In the genomic region with DNA sequence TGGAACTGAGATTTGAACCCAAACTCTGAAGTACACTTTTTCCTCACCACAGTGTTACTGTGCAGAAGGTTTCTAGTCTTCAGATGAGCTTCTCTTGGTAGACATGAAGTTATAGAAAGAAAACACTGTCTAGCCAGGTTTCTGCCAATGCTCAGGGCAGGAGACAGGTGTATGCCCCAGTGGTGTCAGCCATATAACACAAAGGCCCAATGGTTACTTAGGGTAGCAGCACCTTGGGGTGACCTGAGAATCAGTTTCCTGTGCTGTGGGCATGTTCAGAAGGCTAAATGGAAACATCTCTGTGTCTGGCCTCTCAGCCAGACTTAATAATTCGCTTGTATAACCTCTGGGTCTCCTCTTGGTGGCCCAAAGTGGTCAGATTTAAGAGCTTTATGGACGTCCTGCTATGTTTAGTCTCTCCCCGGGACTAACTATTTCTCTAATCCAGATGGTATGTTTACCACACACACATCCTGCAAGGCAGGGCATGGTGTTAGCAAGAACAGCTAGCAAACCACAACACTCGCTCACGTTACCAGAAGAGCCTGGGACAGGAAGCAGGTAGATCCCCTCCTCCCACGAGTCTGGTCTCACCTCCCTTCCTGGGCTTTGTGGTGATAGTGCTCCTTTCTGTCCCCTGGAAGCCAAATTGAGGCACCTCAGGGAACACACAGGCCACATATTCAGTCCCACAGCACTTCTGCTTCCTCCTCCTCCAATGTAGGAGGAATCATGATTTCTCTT, we compare ENCODE assay signal across 22 mouse cellular contexts. TPM values are rescaled to one million over a fixed set of nuclear protein-coding genes. Genes with fewer than 3 reads are reported as not detected.
DNase-seq lines count a peak whose midpoint lies in the region; ATAC-seq and TF ChIP-seq lines count a peak whose summit lies in the region.
"Had no signal": no experiment of that assay in that cellular context is flagged by ENCODE, and none has a peak within 500 bp of the region (broad histone marks: within the 10 kb centered on the region; RNA-seq: fewer than 3 reads in every experiment).

No protein-coding gene starts in this region.

- no peak overlapping the region for H3K4me2 ChIP-seq in heart, postnatal 0 days (ENCODE audit: low read depth, low read length)
- no peak overlapping the region for H3K4me2 ChIP-seq in heart, embryonic 12.5 days
- H3K4me2 ChIP-seq: heart, embryonic 15.5 days; liver, embryonic 13.5 days; midbrain, embryonic 11.5 days; neural tube, embryonic 13.5 days had no signal

- no peaks in the 10 kb centered on the region for H3K9me3 ChIP-seq in heart, postnatal 0 days (replicated peaks; ENCODE audit: control insufficient read depth, low read length)
- no peaks in the 10 kb centered on the region for H3K9me3 ChIP-seq in heart, embryonic 12.5 days (replicated peaks)
- H3K9me3 ChIP-seq: embryonic facial prominence, embryonic 10.5 days; forebrain, embryonic 10.5 days; heart, embryonic 15.5 days; liver, embryonic 13.5 days; neural tube, embryonic 13.5 days had no signal

- TF ChIP-seq CTCF in heart, postnatal 0 days (IDR thresholded peaks at IDR 0.05; ENCODE audit: low read depth) = no peak
- no peak for TF ChIP-seq CTCF in thymus, adult 2 months (IDR thresholded peaks at IDR 0.05; ENCODE audit: borderline replicate concordance, control insufficient read depth, extremely low read depth, insufficient read depth, low read length, poor library complexity)

- H3K36me3 ChIP-seq in heart, postnatal 0 days (replicated peaks; ENCODE audit: control insufficient read depth, insufficient read depth, low read length) = no peaks in the 10 kb centered on the region
- no peaks in the 10 kb centered on the region for H3K36me3 ChIP-seq in heart, embryonic 12.5 days
- no peaks in the 10 kb centered on the region for H3K36me3 ChIP-seq in thymus, adult 2 months (ENCODE audit: control insufficient read depth, insufficient read depth, low read length)
- H3K36me3 ChIP-seq: embryonic facial prominence, embryonic 10.5 days; forebrain, embryonic 10.5 days; heart, embryonic 15.5 days; liver, embryonic 13.5 days; neural tube, embryonic 13.5 days had no signal

- no peak overlapping the region for H3K9ac ChIP-seq in heart, postnatal 0 days (replicated peaks; ENCODE audit: low read depth, low read length)
- no peak overlapping the region for H3K9ac ChIP-seq in heart, embryonic 12.5 days
- H3K9ac ChIP-seq: heart, embryonic 15.5 days; liver, embryonic 13.5 days; neural tube, embryonic 13.5 days had no signal

- H3K27ac ChIP-seq in heart, postnatal 0 days (ENCODE audit: low read depth) = peak overlapping the region; percentile 47; the same call in 1 of the 2 replicates
- no peak overlapping the region for H3K27ac ChIP-seq in heart, embryonic 12.5 days (ENCODE audit: poor library complexity, severe bottlenecking)
- peak overlapping the region; percentile 93 for H3K27ac ChIP-seq in thymus, adult 2 months (ENCODE audit: control insufficient read depth, insufficient read depth, low read length)
- H3K27ac ChIP-seq: embryonic facial prominence, embryonic 10.5 days; forebrain, embryonic 10.5 days; heart, embryonic 15.5 days; left cerebral cortex, adult 2 months; liver, embryonic 13.5 days; neural tube, embryonic 13.5 days had no signal

- TF ChIP-seq POLR2A in thymus, adult 2 months (IDR thresholded peaks at IDR 0.05; ENCODE audit: control insufficient read depth, extremely low read depth, insufficient read depth, low read length, poor library complexity) = no peak

- TF ChIP-seq EP300 in heart, postnatal 0 days (IDR thresholded peaks at IDR 0.05; ENCODE audit: low read depth) = no peak

- no peak for ATAC-seq in heart, postnatal 0 days (ENCODE audit: insufficient read depth, low read depth)
- no peak for ATAC-seq in heart, embryonic 12.5 days (ENCODE audit: insufficient number of reproducible peaks, low FRiP score)
- no peak for ATAC-seq in cerebellum, adult (ENCODE audit: insufficient number of reproducible peaks, low FRiP score, low TSS enrichment)
- ATAC-seq: intestine, embryonic 16.5 days; Patski had no signal

- 73% methylated on average over 6 of the region's 6 CpGs for WGBS in heart, postnatal 0 days
- 73% methylated on average over 6 of the region's 6 CpGs for WGBS in heart, embryonic 12.5 days
- WGBS in thymus, adult 2 months = 4% methylated on average over 6 of the region's 6 CpGs

- H3K4me3 ChIP-seq in heart, postnatal 0 days (ENCODE audit: low read depth, low read length) = no peak overlapping the region
- no peak overlapping the region for H3K4me3 ChIP-seq in heart, embryonic 12.5 days
- H3K4me3 ChIP-seq in thymus, adult 2 months (ENCODE audit: control insufficient read depth, insufficient read depth, low read length) = no peak overlapping the region
- H3K4me3 ChIP-seq: embryonic facial prominence, embryonic 10.5 days; forebrain, embryonic 10.5 days; heart, embryonic 15.5 days; left cerebral cortex, adult 2 months; liver, embryonic 13.5 days; neural tube, embryonic 13.5 days had no signal

- no peaks in the 10 kb centered on the region for H3K27me3 ChIP-seq in heart, postnatal 0 days (ENCODE audit: control insufficient read depth, insufficient read depth, low read length)
- no peaks in the 10 kb centered on the region for H3K27me3 ChIP-seq in heart, embryonic 12.5 days (replicated peaks)
- no peaks in the 10 kb centered on the region for H3K27me3 ChIP-seq in thymus, adult 2 months (ENCODE audit: control insufficient read depth, insufficient read depth, low read length)
- H3K27me3 ChIP-seq: heart, embryonic 15.5 days; liver, embryonic 13.5 days; neural tube, embryonic 13.5 days; Patski had no signal

- no peaks in the 10 kb centered on the region for H3K4me1 ChIP-seq in heart, postnatal 0 days (ENCODE audit: control insufficient read depth, insufficient read depth)
- no peaks in the 10 kb centered on the region for H3K4me1 ChIP-seq in heart, embryonic 12.5 days (replicated peaks)
- peaks cover 28% of the 10 kb centered on the region for H3K4me1 ChIP-seq in thymus, adult 2 months (replicated peaks; ENCODE audit: control insufficient read depth, insufficient read depth, low read length)
- H3K4me1 ChIP-seq: embryonic facial prominence, embryonic 10.5 days; forebrain, embryonic 10.5 days; heart, embryonic 15.5 days; liver, embryonic 13.5 days had no signal

- no peak for DNase-seq in heart, postnatal 0 days (ENCODE audit: low spot score)
- peak; percentile 78 to 83 for DNase-seq in CD8-positive naive resting alpha-beta T cell, adult 2 months (ENCODE audit: low read depth in 2 of 2, low spot score in 2 of 2)
- peak; percentile 10 to 29 for DNase-seq in lung, postnatal 4 days
- peak; percentile 86 for DNase-seq in thymus, adult 2 months
- DNase-seq in frontal cortex, postnatal 14 days (ENCODE audit: low spot score in 2 of 2) = no peak
- DNase-seq in left cerebral cortex, adult 9 months (ENCODE audit: low spot score in 2 of 2) = no peak
- DNase-seq: adrenal gland, postnatal 14 days; cerebellum, adult 2 months; gastrocnemius, postnatal 10 days; kidney, postnatal 4 days; liver, embryonic 13.5 days; right cerebral cortex, postnatal 14 days had no signal

RNA-seq across cellular contexts. Expression of a gene that starts 7.6 kb away (rescaled TPM):
- 13.4 and 31.1 TPM in 2 replicates for total RNA-seq in heart, postnatal 0 days (2014; rRNA removed; ENCODE audit: low replicate concordance)
- 7.7 and 8.6 TPM in 2 replicates for polyA plus RNA-seq in heart, postnatal 0 days (2015; fragmentation: Nextera tagmentation; extraction: Ambion mirVana)
- polyA plus RNA-seq in heart, embryonic 12.5 days (2016; fragmentation: Nextera tagmentation; extraction: Ambion mirVana) = 13.0 and 14.9 TPM in 2 replicates
- 206 and 226 TPM in 2 replicates for polyA plus RNA-seq in thymus, adult 2 months (2012; rRNA removed)

RNA-seq across cellular contexts. Expression of a gene that starts 28.6 kb away (rescaled TPM):
- not detected in 2 replicates for total RNA-seq in heart, postnatal 0 days (2014; rRNA removed; ENCODE audit: low replicate concordance)
- 2.2 and 3.0 TPM in 2 replicates for polyA plus RNA-seq in heart, postnatal 0 days (2015; fragmentation: Nextera tagmentation; extraction: Ambion mirVana)
- polyA plus RNA-seq in heart, embryonic 12.5 days (2016; fragmentation: Nextera tagmentation; extraction: Ambion mirVana) = 3.2 and 3.8 TPM in 2 replicates
- 5.0 and 7.8 TPM in 2 replicates for polyA plus RNA-seq in thymus, adult 2 months (2012; rRNA removed)
- total RNA-seq: left cerebral cortex, adult 2 months had no signal

Comparison
In these comparisons a context has a peak if more than half of its experiments do, and no peak if none do; other contexts are left out.
1. DNase-seq: peak in CD8-positive naive resting alpha-beta T cell, adult 2 months (2 of 2), lung, postnatal 4 days (2 of 2) and thymus, adult 2 months (single experiment); none in heart, postnatal 0 days (single experiment), frontal cortex, postnatal 14 days (0 of 2) and left cerebral cortex, adult 9 months (0 of 2).
2. RNA of a gene that starts 7.6 kb away (polyA plus RNA-seq): 206 to 226 TPM in thymus, adult 2 months; 13.0 to 14.9 TPM in heart, embryonic 12.5 days and 7.7 to 8.6 TPM in heart, postnatal 0 days; every median in the first group is over 10 times any median in the second.